Mouse (Mus musculus) intestine, postnatal 0 days (tissue): ENCODE results near the gene Rhobtb3. TPM values are rescaled to one million over a fixed set of nuclear protein-coding genes. Genes with fewer than 3 reads are reported as not detected.

Experiments used
- ATAC-seq: fragments of 200-750 bp; cut with Nextera tagmentation; 2 replicates; pipeline ENCODE4 v1.8.0; 2017; ENCODE audit warnings: mild to moderate bottlenecking, moderate TSS enrichment, moderate library complexity
- H3K27ac ChIP-seq: fragments of 300-500 bp; sonication (generic); 2 replicates; pipeline ENCODE4 v1.5.1; 2014; ENCODE audit warnings: mild to moderate bottlenecking, low read depth, low read length, moderate library complexity
- H3K27me3 ChIP-seq: fragments of 300-500 bp; sonication (generic); replicated peaks from 2 replicates; pipeline ENCODE4 v1.6.1; 2014; ENCODE audit warnings: low read length, mixed read lengths; ENCODE audit not compliant: control insufficient read depth, insufficient read depth
- H3K36me3 ChIP-seq: fragments of 300-500 bp; sonication (generic); 2 replicates; pipeline ENCODE4 v1.6.1; 2014; ENCODE audit warnings: mild to moderate bottlenecking, moderate library complexity; ENCODE audit not compliant: control insufficient read depth, insufficient read depth
- H3K4me1 ChIP-seq: fragments of 300-500 bp; sonication (generic); replicated peaks from 2 replicates; pipeline ENCODE4 v1.6.1; 2014; ENCODE audit warnings: antibody characterized with exemption, low read length, mixed read lengths; ENCODE audit not compliant: control insufficient read depth, insufficient read depth
- H3K4me2 ChIP-seq: fragments of 300-500 bp; sonication (generic); replicated peaks from 2 replicates; pipeline ENCODE4 v1.6.1; 2014; ENCODE audit warnings: low read depth, mild to moderate bottlenecking, moderate library complexity
- H3K4me3 ChIP-seq: fragments of 300-500 bp; sonication (generic); 2 replicates; pipeline ENCODE4 v1.5.1; 2014; ENCODE audit warnings: low read depth, low read length
- H3K9ac ChIP-seq: fragments of 300-500 bp; sonication (generic); 2 replicates; pipeline ENCODE4 v1.6.1; 2014; ENCODE audit warnings: mild to moderate bottlenecking, low read depth, low read length
- H3K9me3 ChIP-seq: fragments of 300-500 bp; sonication (generic); 2 replicates; pipeline ENCODE4 v1.6.1; 2016; ENCODE audit warnings: mixed run types; ENCODE audit not compliant: control insufficient read depth
- CTCF ChIP-seq: sonication (generic); IDR thresholded peaks from 2 replicates; pipeline ENCODE4 v1.5.1; 2016; ENCODE audit warnings: low read depth, mild to moderate bottlenecking, control low read depth, antibody characterized with exemption, moderate library complexity
- WGBS: fragments of 180-500 bp; shearing (Covaris S2); extraction: QIAGEN DNeasy Blood & Tissue Kit; methylation state at CpG from one replicate; pipeline ENCODE4 v1.1.7; 2014; 5-methylcytosine and 5-hydroxymethylcytosine counted together
- polyA plus RNA-seq: library from polyadenylated mRNA; unstranded; fragments of >200 nt; fragmentation: Nextera tagmentation; extraction: Ambion mirVana; gene quantifications from 2 replicates; pipeline ENCODE4 v1.2.1, GENCODE M21; 2015

The Rhobtb3 gene
- 10.1 and 10.6 TPM in 2 replicates for polyA plus RNA-seq

DNA sequence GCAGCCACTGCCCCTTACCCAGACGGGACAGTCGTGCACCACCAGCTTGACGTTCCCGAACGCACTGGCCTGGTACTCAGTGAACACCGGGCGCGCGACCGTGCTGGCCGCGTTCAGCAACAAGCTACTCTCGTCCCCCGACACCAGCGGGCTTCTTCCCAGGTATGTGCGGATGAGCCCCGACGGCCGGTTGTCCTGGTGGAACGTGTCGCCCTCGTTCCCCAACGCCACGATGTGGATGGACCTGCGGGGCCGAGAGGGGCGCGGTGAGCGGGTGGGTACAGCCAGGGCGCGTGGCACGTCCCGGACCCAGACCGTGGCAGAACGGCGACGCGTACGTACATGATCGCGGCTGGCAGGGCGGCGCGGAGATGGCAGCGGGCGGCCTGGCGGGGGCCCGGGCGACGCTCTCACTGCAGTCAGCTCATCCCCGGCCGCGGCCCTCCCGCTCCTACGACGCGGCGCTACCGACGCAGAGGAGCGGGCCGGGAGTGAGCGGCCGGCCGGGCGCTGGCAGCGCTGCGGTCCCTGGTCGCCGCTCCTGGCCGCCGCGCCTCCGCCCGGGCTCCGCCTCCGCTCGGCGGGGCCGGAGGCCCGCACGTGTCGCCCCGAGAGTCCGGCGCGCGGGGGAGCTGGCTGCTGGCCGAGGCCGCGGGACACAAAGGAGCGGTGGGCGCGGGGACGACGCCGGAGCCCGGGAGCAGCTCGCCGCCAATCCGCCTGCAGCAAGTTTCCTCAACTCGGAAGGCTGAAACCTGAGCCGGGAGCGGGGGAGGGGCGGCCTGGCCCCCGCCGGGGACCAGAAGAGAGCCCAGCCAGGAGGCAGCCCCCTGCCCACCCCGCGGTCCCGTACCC, at the start of gene Rhobtb3:
TSS of gene Rhobtb3 (minus strand) at position 737 of the 855 bp plus-strand sequence.
- peak; percentile 24; the same call in 1 of the 2 replicates for TF ChIP-seq CTCF
- Histone ChIP-seq H3K4me2 (peak within 1 kb of the TSS; percentile 88), H3K9me3 (no peaks in the 10 kb centered on the region), H3K4me3 (peak within 1 kb of the TSS; percentile 67), H3K27me3 (no peaks in the 10 kb centered on the region), H3K9ac (peak within 1 kb of the TSS; percentile 88), H3K36me3 (0 out of 2 replicates have a peak, but pooled peaks cover 6% of the 10 kb centered on the region), H3K4me1 (0 out of 2 replicates have a peak, but pooled peaks cover 6% of the 10 kb centered on the region), H3K27ac (peak within 1 kb of the TSS; percentile 86)
- ATAC-seq: peak; percentile 81
- under 1% methylated on average over 110 of the region's 110 CpGs for WGBS

DNA sequence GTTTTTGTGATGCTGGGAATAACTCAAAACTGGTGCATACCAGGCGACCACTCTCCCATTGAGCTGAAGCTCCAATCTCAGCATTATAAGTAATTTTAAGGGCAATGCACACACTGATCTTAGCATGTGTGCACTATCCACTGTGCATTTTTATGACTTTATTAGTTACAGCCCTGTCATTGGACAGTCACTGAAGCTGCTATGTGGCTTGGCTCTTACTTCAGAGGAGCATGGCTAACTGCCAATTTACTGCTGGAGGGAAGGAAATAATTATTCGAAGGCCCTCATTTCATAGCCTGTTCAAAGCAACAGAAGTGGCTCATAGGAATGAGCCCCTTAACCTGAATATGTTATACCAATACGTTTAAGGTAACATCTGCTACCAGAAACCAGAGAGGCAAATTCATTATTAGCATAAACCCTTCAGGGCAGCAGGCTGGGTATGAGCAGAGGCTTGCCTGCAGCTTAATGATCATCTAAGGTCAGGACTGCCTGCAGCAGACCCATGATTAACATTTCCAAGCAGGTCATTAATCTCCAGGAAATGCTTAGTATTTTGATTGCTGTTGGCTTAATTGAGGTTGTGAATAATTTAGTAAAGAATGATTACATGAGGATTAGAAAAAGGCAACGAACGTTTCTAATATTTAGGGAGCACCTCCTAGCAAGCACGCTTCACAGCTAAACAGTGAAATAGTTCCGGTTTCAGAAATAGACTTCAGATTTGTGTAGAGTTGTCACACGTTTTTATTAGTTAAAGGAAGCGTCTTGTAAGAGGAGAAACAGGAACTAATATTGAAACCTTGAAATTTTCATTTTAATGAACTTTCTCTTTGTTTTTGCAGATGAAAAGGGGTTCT, 48.7 kb upstream of the Rhobtb3 start:
- no peaks in the 10 kb centered on the region; the same call in 1 of the 2 replicates for H3K4me1 ChIP-seq
- H3K27ac ChIP-seq: no peak overlapping the region
- no peaks in the 10 kb centered on the region for H3K27me3 ChIP-seq
- H3K9ac ChIP-seq: no peak overlapping the region
- no peak overlapping the region for H3K4me3 ChIP-seq
- no peaks in the 10 kb centered on the region for H3K36me3 ChIP-seq
- no peak for ATAC-seq
- H3K9me3 ChIP-seq: no peaks in the 10 kb centered on the region
- H3K4me2 ChIP-seq: no peak overlapping the region
- WGBS: 47% methylated on average over 9 of the region's 9 CpGs
- no peak for TF ChIP-seq CTCF

DNA sequence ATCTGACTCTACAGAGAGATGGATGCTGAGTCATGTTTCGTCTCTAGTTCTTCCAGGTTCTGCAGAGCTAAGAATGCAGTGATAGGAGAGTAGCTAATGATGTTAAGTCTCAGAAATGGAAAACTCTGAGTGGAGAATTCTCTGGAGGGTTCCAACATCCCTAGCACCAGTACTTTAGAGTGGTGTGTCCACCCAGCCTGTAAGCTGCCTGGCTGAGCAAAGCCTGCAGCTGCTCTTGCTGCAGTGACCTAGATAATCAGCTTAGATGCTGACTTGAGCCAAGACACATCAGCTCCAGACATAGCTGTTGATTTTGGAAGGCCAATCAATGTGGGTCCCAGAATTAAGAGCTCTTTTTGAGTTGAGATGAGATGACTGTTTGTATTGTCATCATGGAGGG, 44.4 kb upstream of the Rhobtb3 start:
- ATAC-seq: no peak
- Histone ChIP-seq H3K4me2 (no peak overlapping the region), H3K9ac (no peak overlapping the region)

DNA sequence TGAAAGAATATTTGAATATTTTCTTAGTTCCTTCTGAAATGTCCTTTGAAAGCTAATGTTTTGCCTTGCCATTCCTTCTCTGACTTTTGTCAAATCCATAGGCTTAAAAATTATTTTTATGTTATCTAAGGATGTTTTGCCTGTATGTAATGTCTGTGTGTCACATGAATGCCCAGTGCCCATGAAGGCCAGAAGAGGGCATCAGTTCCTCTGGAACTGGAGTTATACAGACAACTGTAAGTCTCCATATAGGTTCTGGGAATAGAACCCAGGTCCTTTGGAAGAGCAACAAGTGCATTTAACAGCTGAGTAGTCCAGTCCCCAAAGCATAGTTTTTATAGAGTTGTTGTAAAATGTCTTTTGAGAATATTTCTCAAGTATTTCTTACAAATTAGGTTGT, 38.2 kb upstream of the Rhobtb3 start:
- H3K36me3 ChIP-seq: no peaks in the 10 kb centered on the region
- H3K27ac ChIP-seq: no peak overlapping the region
- no peaks in the 10 kb centered on the region for H3K27me3 ChIP-seq
- H3K4me2 ChIP-seq: no peak overlapping the region
- no peak for ATAC-seq
- H3K9ac ChIP-seq: no peak overlapping the region
- peak; percentile 54 for TF ChIP-seq CTCF
- no peaks in the 10 kb centered on the region for H3K4me1 ChIP-seq
- H3K9me3 ChIP-seq: no peaks in the 10 kb centered on the region
- no peak overlapping the region for H3K4me3 ChIP-seq

More for the DNA sequence above, 44.4 kb upstream of the Rhobtb3 start:
- no peak for TF ChIP-seq CTCF
- H3K4me1 ChIP-seq: no peaks in the 10 kb centered on the region; the same call in 1 of the 2 replicates
- WGBS: 92% methylated on average over 1 of the region's 1 CpGs
- no peak overlapping the region for H3K27ac ChIP-seq
- H3K27me3 ChIP-seq: no peaks in the 10 kb centered on the region
- H3K9me3 ChIP-seq: no peaks in the 10 kb centered on the region
- H3K36me3 ChIP-seq: no peaks in the 10 kb centered on the region
- H3K4me3 ChIP-seq: no peak overlapping the region

DNA sequence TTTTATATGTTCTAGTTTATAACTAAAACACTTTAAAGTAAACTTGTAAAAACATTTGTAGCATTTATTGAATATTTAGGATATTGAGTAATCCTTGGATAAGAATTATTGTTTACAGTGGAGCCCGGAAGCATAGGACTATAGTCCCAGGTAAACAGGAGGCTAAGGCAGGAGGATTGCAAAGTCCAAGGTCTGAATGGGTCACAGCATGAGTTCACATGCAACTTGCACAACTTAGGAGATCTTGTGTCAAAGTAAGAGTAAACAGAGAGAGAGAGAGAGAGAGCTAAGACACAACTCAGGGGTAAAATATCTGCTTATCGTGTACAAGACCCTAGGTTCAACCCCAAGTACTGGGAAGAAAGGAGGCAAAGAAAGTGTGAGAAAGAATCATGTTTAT, 32.9 kb upstream of the Rhobtb3 start:
- peak; percentile 78 for ATAC-seq
- H3K27ac ChIP-seq: no peak overlapping the region
- WGBS: 35% methylated on average over 2 of the region's 2 CpGs

DNA sequence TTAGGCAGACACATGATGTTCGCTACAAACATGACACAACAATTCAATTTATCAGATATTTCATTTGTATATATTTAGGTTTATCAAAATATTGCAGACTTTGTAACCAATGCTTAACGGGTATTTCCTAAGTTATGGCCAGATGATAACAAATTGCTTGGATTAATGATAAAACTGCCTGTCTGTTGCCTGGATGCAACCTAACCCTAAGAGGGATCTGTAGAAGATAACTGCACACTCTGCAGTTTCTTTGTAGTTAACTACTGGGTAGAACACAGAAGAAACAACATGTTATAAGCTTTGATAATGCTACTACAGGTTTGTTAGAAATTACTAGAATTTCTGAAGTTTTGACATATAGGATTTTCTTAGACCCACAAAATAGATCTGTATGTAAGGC, 32.5 kb upstream of the Rhobtb3 start:
- no peak overlapping the region for H3K9ac ChIP-seq
- H3K36me3 ChIP-seq: no peaks in the 10 kb centered on the region
- TF ChIP-seq CTCF: no peak
- no peaks in the 10 kb centered on the region for H3K9me3 ChIP-seq
- H3K4me2 ChIP-seq: no peak overlapping the region
- no peak for ATAC-seq
- WGBS: 58% methylated on average over 2 of the region's 2 CpGs
- no peaks in the 10 kb centered on the region; the same call in 1 of the 2 replicates for H3K4me1 ChIP-seq
- H3K27ac ChIP-seq: no peak overlapping the region
- no peak overlapping the region for H3K4me3 ChIP-seq
- no peaks in the 10 kb centered on the region for H3K27me3 ChIP-seq

More for the DNA sequence above, 32.9 kb upstream of the Rhobtb3 start:
- H3K4me1 ChIP-seq: no peaks in the 10 kb centered on the region; the same call in 1 of the 2 replicates
- no peak overlapping the region for H3K4me2 ChIP-seq
- no peaks in the 10 kb centered on the region for H3K9me3 ChIP-seq
- H3K27me3 ChIP-seq: no peaks in the 10 kb centered on the region
- no peak overlapping the region for H3K9ac ChIP-seq
- no peaks in the 10 kb centered on the region for H3K36me3 ChIP-seq
- TF ChIP-seq CTCF: no peak
- H3K4me3 ChIP-seq: no peak overlapping the region
